Mouse (Mus musculus): Measurements from ENCODE around the gene Iqcm.

DNA sequence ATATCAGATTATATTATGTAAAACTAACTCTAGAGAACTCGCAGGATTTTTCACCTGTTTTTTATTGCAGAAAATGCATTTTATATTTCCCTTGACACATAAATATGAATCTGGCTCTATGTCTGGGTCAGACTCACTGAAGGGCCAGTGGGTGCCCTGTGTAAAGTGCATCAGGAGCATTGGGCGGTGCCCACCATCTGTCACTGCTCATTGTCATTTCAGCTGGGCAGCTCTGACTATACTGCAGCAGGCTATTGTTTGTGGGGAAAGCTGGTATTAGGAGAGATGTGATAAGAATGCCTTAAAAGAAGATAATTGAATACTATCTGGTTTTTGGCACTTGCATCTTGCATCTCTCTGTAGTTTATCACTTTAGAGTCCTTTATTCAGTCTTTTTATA, 507.5 kb downstream of the Iqcm start:
- TF ChIP-seq CTCF (IDR thresholded peaks at IDR 0.05; ENCODE audit: low read depth) (no peak), EP300 (IDR thresholded peaks at IDR 0.05; ENCODE audit: low read depth) (no peak)
